10 mouse cellular contexts compared by ENCODE assay signal in the genomic region with DNA sequence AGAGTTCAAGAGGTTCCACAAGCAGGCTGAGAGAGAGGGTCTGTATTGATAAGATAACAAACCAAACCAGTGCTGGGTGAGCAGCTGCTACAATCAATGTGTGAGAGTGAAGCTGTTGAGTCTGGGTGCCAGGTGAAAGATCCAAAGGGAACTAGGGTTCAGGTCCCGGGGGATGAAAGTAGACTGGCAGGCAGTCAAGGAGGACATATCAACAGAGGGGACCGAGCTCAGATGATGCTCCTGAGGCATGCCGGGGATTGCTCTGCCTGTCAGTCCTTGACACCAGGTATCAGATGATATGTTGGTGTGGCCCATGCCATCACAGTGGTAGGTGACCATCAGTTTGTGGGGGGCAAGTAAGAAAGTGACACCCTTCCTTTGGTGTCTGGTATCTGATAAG. TPM values are rescaled to one million over a fixed set of nuclear protein-coding genes. Genes with fewer than 3 reads are reported as not detected.
DNase-seq lines count a peak whose midpoint lies in the region; ATAC-seq lines count a peak whose summit lies in the region.
"Had no signal": no experiment of that assay in that cellular context is flagged by ENCODE, and none has a peak within 500 bp of the region (broad histone marks: within the 10 kb centered on the region; RNA-seq: fewer than 3 reads in every experiment).

No protein-coding gene starts in this region.

- peaks cover 39% of the 10 kb centered on the region for H3K4me1 ChIP-seq in kidney, embryonic 16.5 days (ENCODE audit: insufficient read depth, low read length)
- peaks cover 28% of the 10 kb centered on the region for H3K4me1 ChIP-seq in embryonic facial prominence, embryonic 15.5 days
- peaks cover 72% of the 10 kb centered on the region for H3K4me1 ChIP-seq in heart, embryonic 15.5 days (replicated peaks)

- H3K4me3 ChIP-seq in kidney, embryonic 16.5 days (ENCODE audit: low read length): no peak overlapping the region
- no peak overlapping the region for H3K4me3 ChIP-seq in embryonic facial prominence, embryonic 15.5 days (replicated peaks)
- H3K4me3 ChIP-seq in heart, embryonic 15.5 days: no peak overlapping the region

- no peak overlapping the region for H3K4me2 ChIP-seq in kidney, embryonic 16.5 days (replicated peaks; ENCODE audit: low read depth, low read length)
- no peak overlapping the region for H3K4me2 ChIP-seq in embryonic facial prominence, embryonic 15.5 days (replicated peaks)
- no peak overlapping the region for H3K4me2 ChIP-seq in heart, embryonic 15.5 days

- H3K9ac ChIP-seq in kidney, embryonic 16.5 days (replicated peaks; ENCODE audit: low read length): peak overlapping the region; percentile 20; the same call in 1 of the 2 replicates
- H3K9ac ChIP-seq in embryonic facial prominence, embryonic 15.5 days: no peak overlapping the region
- H3K9ac ChIP-seq in heart, embryonic 15.5 days: no peak overlapping the region

- no peaks in the 10 kb centered on the region for H3K27me3 ChIP-seq in kidney, embryonic 16.5 days (ENCODE audit: insufficient read depth, low read length)
- H3K27me3 ChIP-seq in embryonic facial prominence, embryonic 15.5 days: no peaks in the 10 kb centered on the region
- no peaks in the 10 kb centered on the region for H3K27me3 ChIP-seq in heart, embryonic 15.5 days

- ATAC-seq in kidney, embryonic 16.5 days (ENCODE audit: low FRiP score, low TSS enrichment): no peak
- no peak for ATAC-seq in embryonic facial prominence, embryonic 15.5 days (ENCODE audit: insufficient number of reproducible peaks, low FRiP score, low TSS enrichment, low read depth)
- peak; percentile 58 for ATAC-seq in heart, embryonic 15.5 days (replicated peaks; ENCODE audit: insufficient number of reproducible peaks, insufficient read depth, low FRiP score, low read depth)
- 0 out of 2 replicates have a peak, but pooled peaks have one; percentile 38 for ATAC-seq in megakaryocyte-erythroid progenitor cell, adult 5-6 weeks (replicated peaks; ENCODE audit: low FRiP score, low TSS enrichment, poor library complexity, severe bottlenecking)

- H3K9me3 ChIP-seq in kidney, embryonic 16.5 days (ENCODE audit: low read length): no peaks in the 10 kb centered on the region
- no peaks in the 10 kb centered on the region for H3K9me3 ChIP-seq in embryonic facial prominence, embryonic 15.5 days (replicated peaks)
- H3K9me3 ChIP-seq in heart, embryonic 15.5 days (replicated peaks): no peaks in the 10 kb centered on the region

- H3K27ac ChIP-seq in kidney, embryonic 16.5 days (ENCODE audit: low read length): peak overlapping the region; percentile 93
- peak overlapping the region; percentile 92 for H3K27ac ChIP-seq in embryonic facial prominence, embryonic 15.5 days (replicated peaks)
- H3K27ac ChIP-seq in heart, embryonic 15.5 days: peak overlapping the region; percentile 97

- no peak for DNase-seq in kidney, adult 18-20 months
- no peak for DNase-seq in adrenal gland, adult (ENCODE audit: inconsistent age in 2 of 2, low spot score in 1 of 2)
- DNase-seq in adrenal gland, adult 8-10 months: no peak
- no peak for DNase-seq in ovary, adult 18-20 months (ENCODE audit: low spot score)
- DNase-seq: lung, adult 2 months had no signal

- no peaks in the 10 kb centered on the region for H3K36me3 ChIP-seq in kidney, embryonic 16.5 days (ENCODE audit: insufficient read depth, low read length)
- H3K36me3 ChIP-seq in embryonic facial prominence, embryonic 15.5 days: no peaks in the 10 kb centered on the region
- H3K36me3 ChIP-seq in heart, embryonic 15.5 days: no peaks in the 10 kb centered on the region

- 77% methylated on average over 3 of the region's 3 CpGs for WGBS in kidney, embryonic 16.5 days
- WGBS in embryonic facial prominence, embryonic 15.5 days: 82% methylated on average over 3 of the region's 3 CpGs
- 21% methylated on average over 3 of the region's 3 CpGs for WGBS in heart, embryonic 15.5 days

RNA-seq across cellular contexts. Expression of gene Lsp1, which starts 3.8 kb away (rescaled TPM):
- polyA plus RNA-seq in kidney, embryonic 16.5 days (2015; fragmentation: Nextera tagmentation; extraction: Ambion mirVana): 141 and 156 TPM in 2 replicates
- polyA plus RNA-seq in embryonic facial prominence, embryonic 15.5 days (2015; fragmentation: Nextera tagmentation; extraction: Ambion mirVana): 49.3 and 58.9 TPM in 2 replicates
- polyA plus RNA-seq in heart, embryonic 15.5 days (2015; fragmentation: Nextera tagmentation; extraction: Ambion mirVana): 49.6 and 83.5 TPM in 2 replicates
- total RNA-seq in megakaryocyte-erythroid progenitor cell, adult 5-6 weeks (2014; fragmentation: Nextera tagmentation): 16.9 and 39.8 TPM in 2 replicates
- total RNA-seq in megakaryocyte-erythroid progenitor cell, adult 5-6 weeks (2017): 12.1 and 42.5 TPM in 2 replicates
- total RNA-seq in adrenal gland, adult 8-10 months (2022): 10 to 100 TPM; 18.1 to 31.9 (median 21.4) TPM

RNA-seq across cellular contexts. Expression of gene Tnni2, which starts 15.2 kb away (rescaled TPM):
- polyA plus RNA-seq in kidney, embryonic 16.5 days (2015; fragmentation: Nextera tagmentation; extraction: Ambion mirVana): 11.9 and 12.0 TPM in 2 replicates
- polyA plus RNA-seq in embryonic facial prominence, embryonic 15.5 days (2015; fragmentation: Nextera tagmentation; extraction: Ambion mirVana): 169 and 228 TPM in 2 replicates
- polyA plus RNA-seq in heart, embryonic 15.5 days (2015; fragmentation: Nextera tagmentation; extraction: Ambion mirVana): 16.8 and 16.9 TPM in 2 replicates
- not detected in 2 replicates for total RNA-seq in megakaryocyte-erythroid progenitor cell, adult 5-6 weeks (2014; fragmentation: Nextera tagmentation)
- total RNA-seq in megakaryocyte-erythroid progenitor cell, adult 5-6 weeks (2017): 0.99 and 18.9 TPM in 2 replicates
- 1 to 10 TPM in 1 of 4 experiments, under 1 TPM in 3; 0.43 to 1.1 (median 0.85) TPM for total RNA-seq in adrenal gland, adult 8-10 months (2022)

RNA-seq across cellular contexts. Expression of gene Syt8, which starts 22.2 kb away (rescaled TPM):
- polyA plus RNA-seq in kidney, embryonic 16.5 days (2015; fragmentation: Nextera tagmentation; extraction: Ambion mirVana): 2.3 and 4.0 TPM in 2 replicates
- polyA plus RNA-seq in embryonic facial prominence, embryonic 15.5 days (2015; fragmentation: Nextera tagmentation; extraction: Ambion mirVana): 3.9 and 4.5 TPM in 2 replicates
- polyA plus RNA-seq in heart, embryonic 15.5 days (2015; fragmentation: Nextera tagmentation; extraction: Ambion mirVana): 0.48 and 1.7 TPM in 2 replicates
- total RNA-seq in megakaryocyte-erythroid progenitor cell, adult 5-6 weeks (2014; fragmentation: Nextera tagmentation): 2.0 TPM in 1 of 2 replicates, not detected in the other
- not detected in 2 replicates for total RNA-seq in megakaryocyte-erythroid progenitor cell, adult 5-6 weeks (2017)
- total RNA-seq in adrenal gland, adult 8-10 months (2022): 1 to 10 TPM in 1 of 4 experiments, not detected in 3; 1.2 TPM
- total RNA-seq: heart, postnatal 14 days had no signal

RNA-seq across cellular contexts. Expression of gene Tnnt3, which starts 41.8 kb away (rescaled TPM):
- 14.2 and 17.2 TPM in 2 replicates for polyA plus RNA-seq in kidney, embryonic 16.5 days (2015; fragmentation: Nextera tagmentation; extraction: Ambion mirVana)
- 167 and 228 TPM in 2 replicates for polyA plus RNA-seq in embryonic facial prominence, embryonic 15.5 days (2015; fragmentation: Nextera tagmentation; extraction: Ambion mirVana)
- 4.6 and 4.8 TPM in 2 replicates for polyA plus RNA-seq in heart, embryonic 15.5 days (2015; fragmentation: Nextera tagmentation; extraction: Ambion mirVana)
- not detected in 2 replicates for total RNA-seq in megakaryocyte-erythroid progenitor cell, adult 5-6 weeks (2014; fragmentation: Nextera tagmentation)
- total RNA-seq in megakaryocyte-erythroid progenitor cell, adult 5-6 weeks (2017): not detected in 2 replicates
- 1 to 10 TPM in 3 of 4 experiments, not detected in 1; 1.1 to 1.5 (median 1.3) TPM for total RNA-seq in adrenal gland, adult 8-10 months (2022)

Comparison
In these comparisons a context has a peak if more than half of its experiments do, and no peak if none do; other contexts are left out.
1. ATAC-seq: peak in heart, embryonic 15.5 days (single experiment) and megakaryocyte-erythroid progenitor cell, adult 5-6 weeks (single experiment); none in kidney, embryonic 16.5 days (single experiment) and embryonic facial prominence, embryonic 15.5 days (single experiment).
2. Peak in every context shown above with its lines, with median percentiles within 50 percentile points of each other: H3K27ac ChIP-seq.